Mouse (Mus musculus): ENCODE data around the gene Mthfd1l. TPM values are rescaled to one million over a fixed set of nuclear protein-coding genes. Genes with fewer than 3 reads are reported as not detected.

Mthfd1l gene
- total and polyA plus RNA-seq, 3 experiments = 84.0 to 94.8 (median 90.3) TPM

- TF ChIP-seq NELFE (IDR thresholded peaks at IDR 0.05; ENCODE audit: low read depth, low read length) (no peak), E2F4 (IDR thresholded peaks at IDR 0.05; ENCODE audit: insufficient replicate concordance, low read depth, low read length) (no peak)
- no peak overlapping the region for H3K4me2 ChIP-seq (ENCODE audit: insufficient read depth, low read depth, poor library complexity, severe bottlenecking)
- H3K9ac ChIP-seq (ENCODE audit: insufficient read depth, low read depth) = no peak overlapping the region
- H3K36me3 ChIP-seq (replicated peaks in 1 of 2; ENCODE audit: control insufficient read depth in 1 of 2, insufficient read depth in 1 of 2, low read length in 1 of 2) = peaks cover 32 to 87% of the 10 kb centered on the region in 2 experiments
- no peaks in the 10 kb centered on the region for H3K27me3 ChIP-seq (replicated peaks)
- no peaks in the 10 kb centered on the region for H3K79me2 ChIP-seq (replicated peaks; ENCODE audit: control insufficient read depth, extremely low read depth, insufficient read depth, poor library complexity, severe bottlenecking)
- no peaks in the 10 kb centered on the region for H3K9me3 ChIP-seq (replicated peaks; ENCODE audit: low read length)
- H3K4me3 ChIP-seq (replicated peaks in 1 of 3; ENCODE audit: low read depth in 2 of 3, low read length in 2 of 3, poor library complexity in 1 of 3) = no peak overlapping the region
- dilution Hi-C loops (cut with MboI; ENCODE audit: extremely low pct_ligation_motif_present, extremely low pct_unique_long_range_greater_than_20kb, low sequenced_read_pairs) = no loop called here
- H3K27ac ChIP-seq (ENCODE audit: insufficient read depth, low read depth) = no peak overlapping the region
- H3K4me1 ChIP-seq (ENCODE audit: control insufficient read depth in 1 of 2, insufficient read depth in 2 of 2) = no peaks in the 10 kb centered on the region
- in situ Hi-C loops (cut with MboI; ENCODE audit: low pct_ligation_motif_present, low pct_unique_long_range_greater_than_20kb, low sequenced_read_pairs) = no loop called here
- DNase-seq (ENCODE audit: extremely low read depth) = no peak
Measured at GRCm38 (mm10) chr10:4063537-4063936, 90.6 kb downstream of the Mthfd1l start.

- H3K9ac ChIP-seq (ENCODE audit: insufficient read depth, low read depth) = no peak overlapping the region
- no peaks in the 10 kb centered on the region for H3K9me3 ChIP-seq (replicated peaks; ENCODE audit: low read length)
- H3K4me3 ChIP-seq (replicated peaks in 1 of 3; ENCODE audit: low read depth in 2 of 3, low read length in 2 of 3, poor library complexity in 1 of 3) = no peak overlapping the region
- H3K36me3 ChIP-seq (replicated peaks in 1 of 2; ENCODE audit: control insufficient read depth in 1 of 2, insufficient read depth in 1 of 2, low read length in 1 of 2) = peaks cover 34 to 89% of the 10 kb centered on the region in 2 experiments
- H3K27me3 ChIP-seq (replicated peaks) = no peaks in the 10 kb centered on the region
- peaks cover 0 to under 1% of the 10 kb centered on the region in 2 experiments; a peak in 1 of 4 replicates for H3K4me1 ChIP-seq (ENCODE audit: control insufficient read depth in 1 of 2, insufficient read depth in 2 of 2)
- in situ Hi-C loops (cut with MboI; ENCODE audit: low pct_ligation_motif_present, low pct_unique_long_range_greater_than_20kb, low sequenced_read_pairs) (no loop called here), dilution Hi-C loops (cut with MboI; ENCODE audit: extremely low pct_ligation_motif_present, extremely low pct_unique_long_range_greater_than_20kb, low sequenced_read_pairs) (no loop called here)
- no peak for DNase-seq (ENCODE audit: extremely low read depth)
- H3K4me2 ChIP-seq (ENCODE audit: insufficient read depth, low read depth, poor library complexity, severe bottlenecking) = no peak overlapping the region
- no peak overlapping the region for H3K27ac ChIP-seq (ENCODE audit: insufficient read depth, low read depth)
- TF ChIP-seq JUN (IDR thresholded peaks at IDR 0.05; ENCODE audit: insufficient read depth, low read depth, low read length) = no peak
- TF ChIP-seq ZNF384 (IDR thresholded peaks at IDR 0.05; ENCODE audit: low read depth, low read length) = no peak
- no peak for TF ChIP-seq E2F4 (IDR thresholded peaks at IDR 0.05; ENCODE audit: insufficient replicate concordance, low read depth, low read length)
- no peak for TF ChIP-seq CHD1 (IDR thresholded peaks at IDR 0.05; ENCODE audit: low read depth, low read length)
- no peak for TF ChIP-seq MEF2A (IDR thresholded peaks at IDR 0.05; ENCODE audit: borderline replicate concordance, low read depth, low read length)
- no peak for TF ChIP-seq TCF12 (IDR thresholded peaks at IDR 0.05; ENCODE audit: low read depth, low read length)
- no peak for TF ChIP-seq MXI1 (IDR thresholded peaks at IDR 0.05; ENCODE audit: low read depth, low read length)
- no peak for TF ChIP-seq ZMIZ1 (IDR thresholded peaks at IDR 0.05; ENCODE audit: low read depth, low read length)
- TF ChIP-seq MAZ (IDR thresholded peaks at IDR 0.05; ENCODE audit: low read depth, low read length) = no peak
- TF ChIP-seq SMC3 (IDR thresholded peaks at IDR 0.05; ENCODE audit: low read depth, low read length) = no peak
- TF ChIP-seq KAT2A (IDR thresholded peaks at IDR 0.05; ENCODE audit: insufficient replicate concordance, low read length) = no peak
- TF ChIP-seq USF2 (conservative IDR thresholded peaks at IDR 0.05; ENCODE audit: low read depth, low read length) = no peak
- TF ChIP-seq POLR2AphosphoS2 (IDR thresholded peaks at IDR 0.05; ENCODE audit: low read depth, low read length) = no peak
- TF ChIP-seq CHD2 (IDR thresholded peaks at IDR 0.05; ENCODE audit: low read length) = no peak
- no peaks in the 10 kb centered on the region for H3K79me2 ChIP-seq (replicated peaks; ENCODE audit: control insufficient read depth, extremely low read depth, insufficient read depth, poor library complexity, severe bottlenecking)
Measured at GRCm38 (mm10) chr10:4065295-4066084, 92.6 kb downstream of the Mthfd1l start.
